Mouse (Mus musculus): ENCODE data around the gene Gm45717. TPM values are rescaled to one million over a fixed set of nuclear protein-coding genes. Genes with fewer than 3 reads are reported as not detected.

The Gm45717 gene
- polyA plus RNA-seq, 1 experiment, result not detected

DNA sequence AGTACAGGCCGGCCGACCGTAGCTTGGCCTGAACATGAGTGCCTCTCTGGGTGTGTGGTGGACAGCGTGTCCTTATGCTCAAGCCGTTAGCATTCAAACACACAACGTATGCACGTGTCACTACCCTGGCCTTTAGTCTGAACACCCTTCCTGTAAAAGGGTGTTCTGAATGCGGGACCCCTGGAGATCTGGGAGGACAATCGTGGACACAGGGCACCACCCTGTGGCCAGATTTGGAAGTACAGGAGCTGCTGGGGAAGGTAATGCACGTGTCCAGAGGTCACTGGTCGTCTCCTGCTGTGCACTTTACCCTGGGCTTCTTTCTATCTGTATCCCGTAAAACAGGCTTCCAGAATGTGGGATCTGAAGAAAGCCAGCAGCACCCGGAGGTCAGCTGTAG is 52.5 kb downstream of the Gm45717 start:
- no peaks in the 10 kb centered on the region for H3K36me3 ChIP-seq (ENCODE audit: control insufficient read depth, insufficient read depth, low read length)
- TF ChIP-seq CTCF (conservative IDR thresholded peaks at IDR 0.05; ENCODE audit: insufficient read depth, insufficient read length, low read depth, low read length) (peak; percentile 86), POLR2A (IDR thresholded peaks at IDR 0.05; ENCODE audit: low read depth, low read length) (no peak)
- peak; percentile 86 for DNase-seq
- peaks cover 2% of the 10 kb centered on the region; the same call in 1 of the 2 replicates for H3K4me1 ChIP-seq (ENCODE audit: control insufficient read depth, insufficient read depth, low read length)
- WGBS, result 24% methylated on average over 13 of the region's 13 CpGs
- H3K4me3 ChIP-seq (ENCODE audit: insufficient read depth, low read depth, low read length), result no peak overlapping the region
- H3K27ac ChIP-seq (ENCODE audit: insufficient read depth, low read depth, low read length), result no peak overlapping the region
- no peaks in the 10 kb centered on the region for H3K27me3 ChIP-seq (replicated peaks; ENCODE audit: control insufficient read depth, insufficient read depth, low read length)

DNA sequence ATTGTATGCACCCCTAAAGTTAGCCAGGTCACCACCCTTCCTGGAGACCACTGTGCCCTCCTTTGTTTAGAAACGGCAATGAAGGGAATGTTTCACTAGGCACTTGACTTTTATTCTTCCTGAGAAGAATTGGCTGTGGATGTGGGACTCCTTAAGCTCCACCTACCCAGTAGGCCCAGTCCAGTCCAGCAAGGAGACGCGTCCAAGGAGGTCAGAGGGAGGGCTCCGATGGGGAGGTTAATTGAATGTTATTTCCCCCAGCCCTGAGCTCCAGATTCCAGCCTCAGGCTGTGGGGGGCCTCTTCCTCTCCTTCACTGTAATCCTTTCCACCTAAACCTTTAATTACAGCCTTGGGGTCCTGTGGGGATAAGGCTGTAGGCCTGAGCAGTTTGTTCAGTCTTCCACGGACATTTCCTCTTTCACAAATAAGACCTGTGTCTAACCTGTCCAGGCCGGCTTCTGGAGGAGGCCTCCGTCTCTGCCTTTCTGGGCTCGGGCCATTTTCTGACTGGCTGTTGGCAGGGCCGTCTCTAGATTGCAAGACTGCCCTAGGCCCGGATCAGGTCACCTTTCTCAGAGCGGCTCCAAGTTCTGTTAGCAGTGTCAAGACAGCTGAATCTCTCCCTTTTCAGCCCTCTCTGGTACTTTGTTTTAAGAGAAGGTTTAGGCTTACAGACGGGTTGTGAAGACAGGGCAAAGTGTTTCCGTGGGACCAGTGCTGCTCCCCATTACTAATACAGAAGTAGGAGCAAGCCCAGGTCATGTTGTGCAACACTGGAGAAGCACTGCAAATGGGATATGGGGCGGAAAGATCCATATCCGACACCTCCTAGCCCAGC is 53.5 kb downstream of the Gm45717 start:
- WGBS, result 67% methylated on average over 15 of the region's 15 CpGs
- peak; percentile 38 for DNase-seq
- TF ChIP-seq CTCF (conservative IDR thresholded peaks at IDR 0.05; ENCODE audit: insufficient read depth, insufficient read length, low read depth, low read length) (no peak), POLR2A (IDR thresholded peaks at IDR 0.05; ENCODE audit: low read depth, low read length) (no peak)
- Histone ChIP-seq H3K36me3 (ENCODE audit: control insufficient read depth, insufficient read depth, low read length) (no peaks in the 10 kb centered on the region), H3K27ac (ENCODE audit: insufficient read depth, low read depth, low read length) (no peak overlapping the region), H3K4me3 (ENCODE audit: insufficient read depth, low read depth, low read length) (no peak overlapping the region), H3K27me3 (replicated peaks; ENCODE audit: control insufficient read depth, insufficient read depth, low read length) (no peaks in the 10 kb centered on the region), H3K4me1 (ENCODE audit: control insufficient read depth, insufficient read depth, low read length) (peaks cover 2% of the 10 kb centered on the region; the same call in 1 of the 2 replicates)

DNA sequence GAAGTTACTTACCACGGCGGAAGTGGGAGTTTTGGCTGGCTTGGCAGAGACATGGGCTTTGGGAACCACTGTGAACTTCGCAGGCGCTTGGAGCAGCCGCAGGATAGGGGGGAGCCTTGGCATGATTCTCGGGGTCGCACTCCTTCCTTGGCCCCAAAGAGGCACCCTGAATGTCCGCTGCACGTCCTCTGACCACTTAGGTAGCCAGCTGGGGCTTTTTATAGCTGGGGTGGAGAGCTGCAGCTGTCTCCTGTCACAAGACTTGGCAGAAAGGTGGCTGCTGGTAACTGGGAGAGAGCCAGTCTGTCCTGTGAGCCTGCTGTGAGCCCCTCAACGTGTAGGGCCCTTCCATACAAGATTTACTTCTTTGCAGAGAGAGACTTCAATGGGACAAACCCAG is 55.5 kb downstream of the Gm45717 start, which contains the start of gene Cox8b:
Cox8b (minus strand) TSS at position 227 of the 400 bp plus-strand sequence.
- H3K27ac ChIP-seq (ENCODE audit: insufficient read depth, low read depth, low read length), result no peak within 1 kb of the TSS

More for the DNA sequence above, 55.5 kb downstream of the Gm45717 start, which contains the start of gene Cox8b:
- no peak within 1 kb of the TSS for H3K4me3 ChIP-seq (ENCODE audit: insufficient read depth, low read depth, low read length)
- no peaks in the 10 kb centered on the region for H3K36me3 ChIP-seq (ENCODE audit: control insufficient read depth, insufficient read depth, low read length)
- DNase-seq, result no peak
- peaks cover 2% of the 10 kb centered on the region; the same call in 1 of the 2 replicates for H3K4me1 ChIP-seq (ENCODE audit: control insufficient read depth, insufficient read depth, low read length)
- no peaks in the 10 kb centered on the region for H3K27me3 ChIP-seq (replicated peaks; ENCODE audit: control insufficient read depth, insufficient read depth, low read length)
- 58% methylated on average over 10 of the region's 10 CpGs for WGBS
- no peak for TF ChIP-seq CTCF (conservative IDR thresholded peaks at IDR 0.05; ENCODE audit: insufficient read depth, insufficient read length, low read depth, low read length)
- no peak for TF ChIP-seq POLR2A (IDR thresholded peaks at IDR 0.05; ENCODE audit: low read depth, low read length)

Other genes starting within 250 kb of the Gm45717 start
- gene Cyp2e1, start 192.2 kb downstream of the Gm45717 start, polyA plus RNA-seq (2012; rRNA removed), result 78.0 and 92.8 TPM in 2 replicates
- gene Syce1, start 168.1 kb downstream of the Gm45717 start, polyA plus RNA-seq (2012; rRNA removed), result 0.05 and 0.10 TPM in 2 replicates
- gene Zfp941, start 133.8 kb downstream of the Gm45717 start, polyA plus RNA-seq (2012; rRNA removed), result 0.33 and 1.0 TPM in 2 replicates
- 7.4 and 9.3 TPM in 2 replicates for gene Urah, start 120.9 kb downstream of the Gm45717 start, polyA plus RNA-seq (2012; rRNA removed)
- 20.6 and 20.8 TPM in 2 replicates for gene Scgb1c1, start 110.4 kb downstream of the Gm45717 start, polyA plus RNA-seq (2012; rRNA removed)
- 0.06 and 0.27 TPM in 2 replicates for gene Odf3, start 108.1 kb downstream of the Gm45717 start, polyA plus RNA-seq (2012; rRNA removed)
- gene Gm45785, start 99.6 kb downstream of the Gm45717 start, polyA plus RNA-seq (2012; rRNA removed), result not detected in 2 replicates
- gene Ric8a, start 99.0 kb downstream of the Gm45717 start, polyA plus RNA-seq (2012; rRNA removed), result 53.1 and 63.8 TPM in 2 replicates
- 25.4 and 26.3 TPM in 2 replicates for gene Bet1l, start 98.4 kb downstream of the Gm45717 start, polyA plus RNA-seq (2012; rRNA removed)
- 66.8 and 75.2 TPM in 2 replicates for gene Psmd13, start 74.0 kb downstream of the Gm45717 start, polyA plus RNA-seq (2012; rRNA removed)
- gene Sirt3, start 73.6 kb downstream of the Gm45717 start, polyA plus RNA-seq (2012; rRNA removed), result 155 and 168 TPM in 2 replicates
- gene Cox8b, start 55.5 kb downstream of the Gm45717 start, polyA plus RNA-seq (2012; rRNA removed), result 111 and 188 TPM in 2 replicates
- gene Nlrp6, start 35.0 kb downstream of the Gm45717 start, polyA plus RNA-seq (2012; rRNA removed), result 56.6 and 70.7 TPM in 2 replicates
- gene Pgghg, start 14.5 kb downstream of the Gm45717 start, polyA plus RNA-seq (2012; rRNA removed), result 58.0 and 71.2 TPM in 2 replicates
- gene Ifitm5, start 5.6 kb downstream of the Gm45717 start, polyA plus RNA-seq (2012; rRNA removed), result 0.87 and 1.4 TPM in 2 replicates
- gene Ifitm2, start 50 bp upstream of the Gm45717 start, polyA plus RNA-seq (2012; rRNA removed), result 642 and 737 TPM in 2 replicates
- gene Ifitm1, start 11.3 kb upstream of the Gm45717 start, polyA plus RNA-seq (2012; rRNA removed), result 125 and 135 TPM in 2 replicates
- 259 and 313 TPM in 2 replicates for gene Ifitm3, start 54.8 kb upstream of the Gm45717 start, polyA plus RNA-seq (2012; rRNA removed)
- 1.6 and 2.3 TPM in 2 replicates for gene Ifitm6, start 62.0 kb upstream of the Gm45717 start, polyA plus RNA-seq (2012; rRNA removed)
- gene Gm17387, start 73.2 kb upstream of the Gm45717 start, polyA plus RNA-seq (2012; rRNA removed), result not detected in 2 replicates
- 0.16 and 0.44 TPM in 2 replicates for gene B4galnt4, start 105.2 kb upstream of the Gm45717 start, polyA plus RNA-seq (2012; rRNA removed)
- 17.0 and 19.8 TPM in 2 replicates for gene Pkp3, start 122.3 kb upstream of the Gm45717 start, polyA plus RNA-seq (2012; rRNA removed)
- 102 and 110 TPM in 2 replicates for gene Sigirr, start 144.6 kb upstream of the Gm45717 start, polyA plus RNA-seq (2012; rRNA removed)
- gene Ano9, start 161.9 kb upstream of the Gm45717 start, polyA plus RNA-seq (2012; rRNA removed), result 5.4 and 7.3 TPM in 2 replicates
- gene Ptdss2, start 166.4 kb upstream of the Gm45717 start, polyA plus RNA-seq (2012; rRNA removed), result 65.1 and 71.5 TPM in 2 replicates
- 159 and 190 TPM in 2 replicates for gene Rnh1, start 216.9 kb upstream of the Gm45717 start, polyA plus RNA-seq (2012; rRNA removed)
- 93.5 and 96.0 TPM in 2 replicates for gene Hras, start 238.1 kb upstream of the Gm45717 start, polyA plus RNA-seq (2012; rRNA removed)
- 9.6 and 13.5 TPM in 2 replicates for gene Lrrc56, start 238.2 kb upstream of the Gm45717 start, polyA plus RNA-seq (2012; rRNA removed)